Mouse (Mus musculus): ENCODE results near the gene Fancd2. TPM values are rescaled to one million over a fixed set of nuclear protein-coding genes. Genes with fewer than 3 reads are reported as not detected.

Fancd2 gene
- polyA plus RNA-seq, 1 experiment from 2014 or later = 12.7 TPM

- Histone ChIP-seq H3K4me3 (no peak overlapping the region), H3K27me3 (no peaks in the 10 kb centered on the region), H3K36me3 (no peaks in the 10 kb centered on the region), H3K27ac (replicated peaks) (no peak overlapping the region), H3K9me3 (no peaks in the 10 kb centered on the region), H3K9ac (replicated peaks) (no peak overlapping the region), H3K4me1 (peaks cover 10% of the 10 kb centered on the region), H3K4me2 (replicated peaks) (no peak overlapping the region)
- 73% methylated on average over 5 of the region's 5 CpGs for WGBS
- ATAC-seq (ENCODE audit: low FRiP score, low read depth) = no peak
These were observed 68.4 kb downstream of the Fancd2 start for GRCm38 (mm10) chr6:113599833-113600232.

- WGBS = 36% methylated on average over 23 of the region's 23 CpGs
- Histone ChIP-seq H3K9ac (replicated peaks) (no peak within 1 kb of the TSS; the same call in 1 of the 2 replicates), H3K27me3 (no peaks in the 10 kb centered on the region), H3K27ac (replicated peaks) (no peak within 1 kb of the TSS), H3K4me1 (peaks cover 15% of the 10 kb centered on the region), H3K36me3 (no peaks in the 10 kb centered on the region), H3K9me3 (no peaks in the 10 kb centered on the region), H3K4me3 (no peak within 1 kb of the TSS), H3K4me2 (replicated peaks) (peak within 1 kb of the TSS; percentile 25)
- 0 out of 2 replicates have a peak, but pooled peaks have one; percentile 8 for ATAC-seq (ENCODE audit: low FRiP score, low read depth)
These were observed 69.2 kb downstream of the Fancd2 start, which contains the start of gene Fancd2os for GRCm38 (mm10) chr6:113600543-113601139. Gene Fancd2os, minus strand, starts transcription at chr6:113600715.

GRCm38 (mm10) chr6:113602821-113603220 lies 71.3 kb downstream of the Fancd2 start:
- ATAC-seq (ENCODE audit: low FRiP score, low read depth) = no peak
- WGBS = 93% methylated on average over 6 of the region's 6 CpGs

GRCm38 (mm10) chr6:113603993-113604392 lies 72.5 kb downstream of the Fancd2 start:
- Histone ChIP-seq H3K9ac (replicated peaks) (peak overlapping the region; percentile 93; the same call in 1 of the 2 replicates), H3K9me3 (no peaks in the 10 kb centered on the region), H3K36me3 (no peaks in the 10 kb centered on the region), H3K27me3 (no peaks in the 10 kb centered on the region), H3K27ac (replicated peaks) (peak overlapping the region; percentile 72), H3K4me1 (peaks cover 28% of the 10 kb centered on the region), H3K4me3 (peak overlapping the region; percentile 95), H3K4me2 (replicated peaks) (peak overlapping the region; percentile 89)
- no peak; the same call in 1 of the 2 replicates for ATAC-seq (ENCODE audit: low FRiP score, low read depth)
- WGBS = 47% methylated on average over 12 of the region's 12 CpGs

More at GRCm38 (mm10) chr6:113602821-113603220, 71.3 kb downstream of the Fancd2 start:
- Histone ChIP-seq H3K36me3 (no peaks in the 10 kb centered on the region), H3K9me3 (no peaks in the 10 kb centered on the region), H3K27ac (replicated peaks) (no peak overlapping the region), H3K4me2 (replicated peaks) (no peak overlapping the region), H3K27me3 (no peaks in the 10 kb centered on the region), H3K9ac (replicated peaks) (no peak overlapping the region), H3K4me1 (peaks cover 28% of the 10 kb centered on the region), H3K4me3 (no peak overlapping the region)

GRCm38 (mm10) chr6:113604432-113605223 lies 73.1 kb downstream of the Fancd2 start, which contains the start of gene Brk1:
Gene Brk1, plus strand, starts transcription at chr6:113604772.
- Histone ChIP-seq H3K27me3 (no peaks in the 10 kb centered on the region), H3K9ac (replicated peaks) (peak within 1 kb of the TSS; percentile 93), H3K4me1 (peaks cover 28% of the 10 kb centered on the region), H3K4me2 (replicated peaks) (peak within 1 kb of the TSS; percentile 89), H3K9me3 (no peaks in the 10 kb centered on the region), H3K27ac (replicated peaks) (peak within 1 kb of the TSS; percentile 72), H3K4me3 (peak within 1 kb of the TSS; percentile 95), H3K36me3 (no peaks in the 10 kb centered on the region)
- peak; percentile 92 for ATAC-seq (ENCODE audit: low FRiP score, low read depth)
- WGBS = under 1% methylated on average over 65 of the region's 65 CpGs

GRCm38 (mm10) chr6:113605224-113605545 lies 73.7 kb downstream of the Fancd2 start:
- Histone ChIP-seq H3K4me3 (peak overlapping the region; percentile 95), H3K9ac (replicated peaks) (peak overlapping the region; percentile 93), H3K27ac (replicated peaks) (peak overlapping the region; percentile 72), H3K9me3 (no peaks in the 10 kb centered on the region), H3K4me2 (replicated peaks) (peak overlapping the region; percentile 89), H3K4me1 (peaks cover 26% of the 10 kb centered on the region), H3K27me3 (no peaks in the 10 kb centered on the region), H3K36me3 (no peaks in the 10 kb centered on the region)
- WGBS = 7% methylated on average over 10 of the region's 10 CpGs
- no peak for ATAC-seq (ENCODE audit: low FRiP score, low read depth)

- ATAC-seq (ENCODE audit: low FRiP score, low read depth) = no peak
- WGBS = 92% methylated on average over 6 of the region's 6 CpGs
These were observed 77.4 kb downstream of the Fancd2 start for GRCm38 (mm10) chr6:113608871-113609270.

GRCm38 (mm10) chr6:113609293-113609692 lies 77.8 kb downstream of the Fancd2 start:
- Histone ChIP-seq H3K27me3 (no peaks in the 10 kb centered on the region), H3K4me2 (replicated peaks) (no peak overlapping the region), H3K27ac (replicated peaks) (no peak overlapping the region), H3K9me3 (no peaks in the 10 kb centered on the region), H3K9ac (replicated peaks) (no peak overlapping the region), H3K4me1 (peaks cover 20% of the 10 kb centered on the region), H3K4me3 (no peak overlapping the region), H3K36me3 (peaks cover 18% of the 10 kb centered on the region)
- no peak for ATAC-seq (ENCODE audit: low FRiP score, low read depth)
- WGBS = 96% methylated on average over 7 of the region's 7 CpGs

More at GRCm38 (mm10) chr6:113608871-113609270, 77.4 kb downstream of the Fancd2 start:
- Histone ChIP-seq H3K4me3 (no peak overlapping the region), H3K36me3 (peaks cover 13% of the 10 kb centered on the region), H3K27me3 (no peaks in the 10 kb centered on the region), H3K4me2 (replicated peaks) (no peak overlapping the region), H3K9me3 (no peaks in the 10 kb centered on the region), H3K4me1 (peaks cover 21% of the 10 kb centered on the region), H3K9ac (replicated peaks) (no peak overlapping the region), H3K27ac (replicated peaks) (no peak overlapping the region)

GRCm38 (mm10) chr6:113612258-113612969 lies 80.9 kb downstream of the Fancd2 start:
- 93% methylated on average over 8 of the region's 8 CpGs for WGBS
- ATAC-seq (ENCODE audit: low FRiP score, low read depth) = no peak
- no peak overlapping the region for H3K4me3 ChIP-seq
- H3K27ac ChIP-seq (replicated peaks) = no peak overlapping the region
- no peaks in the 10 kb centered on the region for H3K27me3 ChIP-seq
- no peaks in the 10 kb centered on the region for H3K9me3 ChIP-seq
- H3K36me3 ChIP-seq = peaks cover 49% of the 10 kb centered on the region
- H3K4me2 ChIP-seq (replicated peaks) = no peak overlapping the region
- no peaks in the 10 kb centered on the region for H3K4me1 ChIP-seq
- H3K9ac ChIP-seq (replicated peaks) = no peak overlapping the region

- Histone ChIP-seq H3K36me3 (peaks cover 55% of the 10 kb centered on the region), H3K27me3 (no peaks in the 10 kb centered on the region), H3K27ac (replicated peaks) (no peak overlapping the region), H3K4me3 (no peak overlapping the region), H3K9ac (replicated peaks) (no peak overlapping the region), H3K4me2 (replicated peaks) (no peak overlapping the region), H3K4me1 (no peaks in the 10 kb centered on the region), H3K9me3 (no peaks in the 10 kb centered on the region)
- ATAC-seq (ENCODE audit: low FRiP score, low read depth) = no peak
- WGBS = 99% methylated on average over 7 of the region's 7 CpGs
These were observed 82.7 kb downstream of the Fancd2 start for GRCm38 (mm10) chr6:113614152-113614551.

- Histone ChIP-seq H3K4me2 (replicated peaks) (no peak overlapping the region), H3K27ac (replicated peaks) (no peak overlapping the region), H3K9ac (replicated peaks) (no peak overlapping the region), H3K9me3 (no peaks in the 10 kb centered on the region), H3K4me3 (no peak overlapping the region), H3K4me1 (no peaks in the 10 kb centered on the region), H3K36me3 (peaks cover 55% of the 10 kb centered on the region), H3K27me3 (no peaks in the 10 kb centered on the region)
- ATAC-seq (ENCODE audit: low FRiP score, low read depth) = no peak
- 97% methylated on average over 8 of the region's 8 CpGs for WGBS
These were observed 83.5 kb downstream of the Fancd2 start for GRCm38 (mm10) chr6:113614997-113615396.

- no peak overlapping the region for H3K9ac ChIP-seq (replicated peaks)
These were observed 84.0 kb downstream of the Fancd2 start for GRCm38 (mm10) chr6:113615489-113615888.

More at GRCm38 (mm10) chr6:113615489-113615888, 84.0 kb downstream of the Fancd2 start:
- 97% methylated on average over 4 of the region's 4 CpGs for WGBS
- peaks cover 55% of the 10 kb centered on the region for H3K36me3 ChIP-seq
- no peak for ATAC-seq (ENCODE audit: low FRiP score, low read depth)
- no peak overlapping the region for H3K4me3 ChIP-seq
- no peaks in the 10 kb centered on the region for H3K27me3 ChIP-seq
- H3K27ac ChIP-seq (replicated peaks) = no peak overlapping the region
- no peaks in the 10 kb centered on the region for H3K4me1 ChIP-seq
- no peaks in the 10 kb centered on the region for H3K9me3 ChIP-seq
- no peak overlapping the region for H3K4me2 ChIP-seq (replicated peaks)

Data from midbrain, embryonic 12.5 days (tissue).